Mouse (Mus musculus) testis, postnatal 10 days (tissue): ENCODE measurements at regions not wholly inside any gene's neighbourhood (a gene's known extent, or its start where the extent isn't known, plus 50 kb on each side); places are given as distances from the start of the nearest gene placed in this dataset.
A peak's percentile ranks its signal among the peaks of the same experiment; 100 is the strongest.

Experiments
- DNase-seq: peaks from one replicate; pipeline ENCODE4 v3.0.0; 2021; ENCODE audit warnings: low spot score

DNA sequence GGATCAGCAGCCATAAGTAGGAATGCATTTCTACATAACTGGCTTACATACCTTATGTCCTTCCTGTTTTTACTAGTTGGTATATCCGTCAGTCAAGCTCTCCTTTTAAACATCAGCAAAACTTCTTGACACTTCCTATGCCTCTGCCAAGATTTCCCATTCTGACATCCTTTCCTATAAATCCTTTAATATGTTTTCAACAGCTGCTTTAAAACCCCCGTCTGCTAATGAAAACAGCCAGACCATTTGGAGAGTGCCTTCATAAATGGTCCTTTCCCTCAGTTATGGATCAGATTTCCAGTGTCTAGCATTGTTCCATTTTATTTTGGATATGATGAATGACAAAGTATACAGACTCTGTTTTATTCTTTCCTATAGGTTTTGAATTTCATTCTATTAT, 270.7 kb upstream of the Rgmb start:
- DNase-seq: no peak

DNA sequence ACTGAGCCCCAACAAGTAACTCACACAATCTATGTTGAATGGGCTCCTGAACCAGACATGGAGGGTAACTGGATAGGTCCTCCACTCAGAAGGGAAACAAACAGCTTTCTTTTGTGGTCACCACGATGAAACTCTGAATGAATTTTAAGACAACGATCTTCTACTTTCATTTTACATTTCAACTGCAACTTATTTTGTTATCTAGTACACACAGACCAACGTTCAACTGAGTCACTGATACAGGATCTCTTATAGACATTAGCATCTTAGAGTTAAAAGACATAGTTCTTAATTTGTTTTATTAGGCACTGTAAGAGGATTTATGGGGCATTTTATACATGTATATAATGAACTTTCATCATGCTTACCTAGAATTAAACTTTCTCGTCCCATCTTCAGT, 262.1 kb upstream of the Rgmb start:
- no peak for DNase-seq

DNA sequence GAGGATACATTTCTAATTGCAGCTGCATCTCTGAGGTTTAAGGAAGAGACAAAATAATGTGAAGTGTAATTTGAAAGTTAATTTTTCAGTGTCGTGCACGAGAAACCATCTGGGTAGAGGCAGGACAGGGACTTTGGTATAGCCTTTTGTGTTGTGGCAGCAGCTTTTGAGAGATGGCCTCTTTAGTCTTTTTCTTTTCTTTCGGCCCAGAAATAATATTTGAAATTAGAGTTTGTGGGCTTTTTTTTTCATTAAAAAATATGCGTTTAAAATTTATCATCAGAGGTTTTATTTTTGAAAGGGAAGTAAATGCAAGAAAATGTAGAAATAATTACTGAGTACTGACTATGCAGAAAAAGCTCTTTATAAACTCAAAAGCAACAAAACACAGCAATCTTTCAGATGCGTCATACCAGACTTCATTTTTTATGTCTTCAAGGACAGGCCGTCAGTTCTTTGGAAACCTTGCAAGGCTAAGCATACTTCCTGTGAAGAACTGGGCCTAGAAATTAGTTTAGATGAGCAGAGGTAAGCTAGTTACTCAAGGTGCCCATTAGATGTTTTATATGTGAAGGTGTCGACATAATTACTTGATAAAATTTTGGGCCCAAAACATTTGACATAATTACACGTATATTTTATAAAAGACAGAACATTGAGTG, 258.9 kb upstream of the Rgmb start:
- no peak for DNase-seq

DNA sequence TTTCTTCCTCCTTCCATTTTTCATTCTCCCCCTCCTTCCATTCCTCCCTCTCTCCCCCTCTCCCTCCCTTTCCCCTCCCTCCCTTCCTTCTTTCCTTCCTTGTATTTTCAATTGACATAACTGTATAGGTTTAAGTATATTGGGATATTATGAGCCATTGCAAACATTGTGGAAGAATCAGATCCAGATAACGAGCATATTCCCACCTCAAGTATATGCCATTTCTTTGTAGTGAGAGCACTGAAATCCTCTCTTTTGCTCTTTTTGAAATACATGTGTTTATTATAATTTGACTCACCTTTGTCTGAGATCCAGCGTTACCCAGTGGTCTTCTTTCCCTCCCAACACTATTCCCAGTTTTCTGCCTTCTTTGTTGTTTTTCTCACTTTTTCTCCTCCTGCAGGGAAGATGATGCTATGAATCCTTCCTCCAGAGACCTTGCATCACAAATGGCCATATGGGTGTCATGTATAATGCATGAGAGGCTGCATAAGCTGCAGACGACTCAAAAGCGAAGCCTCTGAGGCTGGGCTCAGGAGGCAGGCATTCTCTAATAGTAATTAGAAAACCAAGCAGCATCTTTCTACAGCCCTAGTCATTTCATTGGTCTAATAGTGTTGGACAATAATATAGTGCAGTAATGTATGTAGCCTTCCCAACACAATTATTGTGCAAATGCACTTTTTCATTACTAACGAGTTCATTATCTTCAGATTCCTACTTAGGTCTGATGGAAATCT, 258.2 kb upstream of the Rgmb start:
- no peak for DNase-seq

DNA sequence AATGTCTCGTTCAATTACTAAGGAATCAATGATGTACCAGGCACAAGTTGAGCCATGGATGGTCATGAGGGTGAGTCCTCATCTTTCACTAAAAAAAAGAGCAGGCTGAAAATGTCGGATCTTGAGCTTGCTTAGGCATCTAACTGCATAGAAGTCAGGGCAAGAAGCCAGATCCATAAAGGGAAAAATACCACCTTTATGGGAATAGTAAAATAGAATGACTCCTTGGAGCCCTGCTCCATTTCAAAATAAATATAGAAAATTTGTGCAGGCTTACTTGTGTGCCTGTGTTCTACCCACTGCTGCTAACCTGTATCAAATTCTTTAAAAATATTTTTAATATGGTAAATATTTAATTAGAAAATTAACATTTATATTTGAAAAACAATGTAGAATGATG, 256.2 kb upstream of the Rgmb start:
- DNase-seq: no peak

DNA sequence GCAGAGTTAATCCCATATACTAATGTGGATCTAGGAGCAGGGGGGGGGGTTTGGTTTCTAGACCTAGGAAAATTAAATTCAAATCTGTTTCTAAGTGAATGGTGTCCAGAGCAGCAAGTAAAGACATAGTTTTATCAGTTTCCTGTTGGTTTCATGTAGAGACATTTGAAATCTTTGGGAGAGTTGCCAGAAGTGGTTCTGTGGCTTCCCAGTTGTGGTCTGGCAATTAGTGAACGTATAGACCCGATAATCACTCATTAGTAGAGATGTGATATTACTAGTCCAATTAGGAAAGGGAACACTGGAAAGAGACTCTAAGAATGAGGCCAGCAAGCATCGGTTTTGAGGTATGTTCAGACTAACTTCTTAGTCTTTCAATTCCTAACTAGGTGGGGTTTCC, 252.0 kb upstream of the Rgmb start:
- no peak for DNase-seq

DNA sequence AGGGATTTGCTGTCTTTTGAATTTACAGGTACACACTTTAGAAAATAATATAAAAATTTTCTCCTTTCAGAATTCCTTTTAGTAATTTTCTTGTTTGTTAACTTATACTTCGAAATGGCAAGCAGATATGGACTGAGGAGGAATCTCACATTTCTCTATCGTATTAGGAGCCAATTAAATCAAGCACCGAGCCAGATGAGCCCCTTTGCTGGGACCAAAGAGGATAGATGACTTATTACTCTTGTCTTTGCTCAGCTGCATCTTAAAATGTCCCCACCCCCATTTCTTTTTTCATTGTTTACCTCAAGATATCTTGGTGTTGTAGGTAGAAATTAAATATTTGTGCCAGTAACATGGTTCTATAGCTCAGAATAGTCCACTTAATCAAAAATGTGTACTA, 247.7 kb upstream of the Rgmb start:
- no peak for DNase-seq

DNA sequence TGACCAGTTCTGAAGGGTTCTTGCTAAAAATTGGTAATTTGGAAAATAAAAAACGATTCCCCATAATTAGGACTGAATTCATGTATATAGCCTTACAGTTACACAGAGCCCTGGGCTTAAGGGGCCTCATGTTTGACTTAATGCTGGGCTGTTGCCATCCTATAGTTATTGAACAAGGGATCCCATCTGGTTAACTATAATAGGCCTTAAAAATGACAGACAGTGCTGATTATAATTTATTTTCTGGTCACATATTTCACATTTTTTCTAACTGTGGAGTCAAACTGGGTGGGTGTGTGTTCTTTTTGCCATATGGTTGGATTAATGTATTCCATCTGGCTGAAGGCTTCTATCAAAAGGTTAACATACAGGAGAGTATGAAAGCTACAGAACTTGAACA, 238.5 kb upstream of the Rgmb start:
- no peak for DNase-seq

DNA sequence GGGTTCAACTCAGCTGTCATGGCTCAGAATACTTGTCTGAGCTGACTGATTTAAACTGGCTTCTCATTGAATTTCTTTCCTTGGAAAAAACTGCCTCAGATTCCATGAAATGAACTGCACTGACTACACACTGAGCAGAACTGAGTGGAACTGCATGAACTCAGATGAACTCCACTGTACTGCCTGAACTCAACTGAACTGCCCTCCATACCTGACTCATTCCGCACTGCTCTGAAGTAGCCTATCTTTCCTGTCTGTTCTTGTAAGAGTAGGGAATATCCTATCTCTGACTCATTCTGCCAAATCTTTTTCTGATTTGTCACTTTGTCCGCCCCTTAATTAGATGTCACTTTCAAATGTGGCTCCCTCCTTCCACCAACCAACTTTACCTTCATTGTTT, 237.0 kb upstream of the Rgmb start:
- DNase-seq: no peak

DNA sequence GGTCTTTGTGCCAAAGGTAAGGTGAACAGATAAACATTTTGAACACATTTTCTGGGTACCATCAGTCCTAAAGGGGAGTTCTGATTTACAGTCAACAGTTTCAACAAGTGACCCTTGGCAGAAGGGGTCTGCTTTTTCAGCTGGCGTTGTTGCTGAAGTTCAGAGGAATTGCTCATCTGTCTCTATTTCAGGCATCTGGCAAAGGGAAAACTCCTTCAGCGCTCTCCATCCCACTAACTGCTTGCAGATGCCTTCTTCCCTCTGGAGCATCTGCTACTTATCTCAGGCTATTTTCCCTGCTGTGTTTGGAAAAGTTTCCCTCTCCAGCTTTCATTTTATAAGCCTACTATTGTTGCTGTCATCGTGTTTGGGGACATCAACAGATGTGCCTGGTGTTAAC, 223.6 kb upstream of the Rgmb start:
- no peak for DNase-seq

DNA sequence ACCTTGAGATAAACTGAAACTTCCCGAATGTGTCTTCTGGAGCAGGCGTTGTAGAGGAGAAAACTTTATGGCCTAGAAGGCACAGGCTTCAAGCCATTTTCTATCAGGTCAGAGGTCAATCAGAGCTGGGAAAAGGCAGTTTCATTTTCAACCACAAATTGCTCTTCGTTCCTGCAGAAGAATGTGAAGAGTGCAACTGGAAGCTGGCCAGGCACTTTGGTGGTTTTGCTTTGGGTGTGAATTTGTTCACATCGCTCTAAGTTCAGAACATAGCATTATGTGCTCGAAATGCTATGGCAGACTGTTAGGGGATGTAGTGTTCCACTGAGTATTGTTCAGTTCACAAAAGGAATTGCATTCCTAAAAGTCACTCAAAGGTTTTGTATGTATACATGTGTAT, 220.9 kb upstream of the Rgmb start:
- DNase-seq: peak; percentile 64

DNA sequence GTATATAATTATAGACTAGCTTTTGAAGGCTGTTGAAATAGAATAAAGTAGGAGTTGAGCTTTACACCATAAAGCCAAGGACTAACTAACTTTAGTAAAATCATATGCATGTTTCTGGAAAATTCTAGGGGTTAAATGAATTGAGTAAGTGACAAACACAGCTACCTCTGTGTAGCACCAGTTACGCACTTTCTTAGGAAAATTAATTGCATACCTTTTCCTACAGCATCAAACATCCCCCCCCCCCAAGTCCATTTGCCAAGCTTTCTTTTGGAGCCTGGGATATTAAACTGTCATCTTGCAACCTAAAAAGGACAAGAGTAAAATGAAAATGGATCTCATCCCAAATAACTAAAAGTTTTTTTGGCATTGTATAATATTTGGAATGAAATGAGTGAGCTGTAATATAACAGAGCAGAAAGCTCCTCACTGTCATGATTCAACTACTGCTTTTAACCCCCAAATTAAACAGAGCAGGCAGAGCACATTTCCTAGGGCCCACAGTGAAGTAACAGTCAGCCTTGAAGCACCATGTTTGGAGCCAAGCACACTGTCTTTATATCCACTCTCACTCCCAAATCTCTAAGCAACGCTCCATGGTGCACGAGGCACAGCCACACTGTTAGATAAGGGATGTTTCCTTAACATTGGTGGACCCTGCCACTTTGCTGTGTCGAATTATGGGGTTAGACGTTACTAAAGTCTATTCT, 210.9 kb upstream of the Rgmb start:
- no peak for DNase-seq

DNA sequence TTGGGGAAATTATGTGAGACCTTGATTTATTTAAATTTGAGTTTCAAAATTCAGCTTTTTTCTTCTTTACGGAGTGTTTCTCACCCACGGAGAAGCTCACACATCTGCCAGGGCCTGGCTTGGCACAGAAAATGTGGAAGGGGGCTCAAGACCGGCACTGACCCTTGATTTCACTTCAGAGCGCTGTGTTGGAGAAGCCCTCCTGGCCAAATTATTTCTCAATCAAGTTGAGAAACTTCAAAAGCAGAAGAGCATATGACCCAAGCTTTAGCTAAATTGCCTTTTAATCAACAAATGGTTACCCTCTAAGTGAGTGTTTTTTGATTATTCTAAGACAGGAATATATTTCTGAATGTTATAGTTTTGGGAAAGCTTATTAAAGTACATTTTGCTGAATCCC, 197.2 kb upstream of the Rgmb start:
- no peak for DNase-seq

DNA sequence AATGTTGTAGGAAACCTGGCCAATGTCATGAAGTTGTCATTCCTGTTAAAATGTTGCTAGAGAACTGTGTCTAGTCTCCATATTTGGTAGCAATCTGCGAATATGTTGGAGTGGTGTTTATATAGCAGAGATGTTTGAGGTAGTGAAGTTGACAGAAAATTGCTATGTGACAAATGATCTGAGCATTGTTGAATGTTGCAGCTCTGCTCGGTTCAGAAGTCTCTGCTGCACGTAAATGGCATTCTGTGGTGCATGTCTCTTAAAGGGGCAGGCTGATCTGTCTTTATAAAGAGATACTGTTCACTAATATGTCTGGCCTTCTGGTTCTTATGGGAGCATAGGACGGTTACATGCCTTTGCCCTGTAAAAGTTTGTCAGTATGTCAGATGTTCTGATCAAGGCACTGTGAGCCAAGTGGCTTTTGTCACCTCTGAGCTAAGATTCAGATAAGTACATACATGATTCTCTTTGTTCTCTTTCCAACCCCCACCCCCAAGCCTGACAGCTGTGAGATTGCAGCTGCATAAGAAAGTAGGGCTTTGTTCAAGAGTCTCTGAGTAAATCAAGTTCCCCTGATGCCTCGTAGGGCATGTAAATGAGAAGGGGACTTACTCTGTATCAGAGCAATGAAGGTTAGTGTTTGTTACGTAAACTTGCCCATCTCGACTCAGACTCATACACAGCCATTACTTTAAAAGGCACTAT, 174.2 kb upstream of the Rgmb start:
- DNase-seq: no peak

DNA sequence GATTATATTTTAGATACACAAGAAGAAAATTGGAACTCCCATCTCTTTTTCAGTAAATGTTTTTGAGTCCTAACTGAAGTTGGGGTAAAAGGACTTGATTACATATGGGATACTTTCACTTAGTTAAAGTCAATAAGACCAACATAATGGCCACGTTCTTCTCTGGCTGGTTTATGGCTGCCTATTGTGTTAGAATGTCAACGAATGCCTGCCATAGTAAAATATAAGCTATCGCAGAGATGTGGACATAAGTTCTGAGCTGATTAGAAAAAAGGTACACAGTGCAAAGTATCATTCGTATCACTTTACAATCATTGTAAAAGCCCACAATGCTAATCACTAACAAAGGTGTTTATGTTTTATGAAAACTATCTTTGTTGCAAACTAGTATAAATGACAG, 173.2 kb upstream of the Rgmb start:
- DNase-seq: no peak

DNA sequence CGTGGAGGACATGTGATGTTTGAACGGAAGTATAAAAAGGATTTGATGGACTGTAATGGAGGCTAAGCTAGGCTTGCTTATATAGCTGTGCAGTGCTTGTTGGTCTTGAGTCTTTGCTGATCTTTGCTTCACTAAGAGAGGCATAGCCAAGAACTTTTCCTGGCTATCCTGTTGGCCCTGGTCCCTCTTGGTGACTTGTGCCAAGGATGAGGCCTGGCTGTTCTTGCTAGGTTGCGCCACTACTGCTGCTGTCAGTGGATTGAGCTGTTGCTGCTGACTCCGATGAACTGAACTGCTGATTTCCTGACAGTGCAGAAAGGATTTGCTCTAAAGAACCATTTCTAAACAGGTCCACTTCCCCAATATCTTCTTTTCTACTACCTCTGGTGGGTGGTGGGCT, 167.9 kb upstream of the Rgmb start:
- no peak for DNase-seq

DNA sequence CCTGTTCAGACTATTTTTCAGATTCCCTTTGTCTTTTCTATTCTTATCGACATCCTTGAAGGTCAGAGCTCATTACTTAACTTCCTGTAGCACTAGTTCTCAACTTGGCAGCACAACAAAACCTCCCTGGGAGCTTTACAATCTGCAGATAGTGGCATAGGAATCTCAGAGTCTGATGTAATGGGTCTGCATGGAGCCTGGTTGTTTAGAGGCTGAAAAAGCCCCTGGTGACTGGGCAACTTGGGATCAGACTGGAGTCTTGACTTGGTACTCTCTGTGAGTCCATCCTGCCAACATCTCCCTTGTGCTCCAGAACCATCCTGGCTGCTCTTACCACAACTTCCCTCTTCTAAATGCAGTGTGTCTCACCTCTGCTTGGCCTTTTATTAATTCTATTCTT, 166.4 kb upstream of the Rgmb start:
- DNase-seq: no peak

DNA sequence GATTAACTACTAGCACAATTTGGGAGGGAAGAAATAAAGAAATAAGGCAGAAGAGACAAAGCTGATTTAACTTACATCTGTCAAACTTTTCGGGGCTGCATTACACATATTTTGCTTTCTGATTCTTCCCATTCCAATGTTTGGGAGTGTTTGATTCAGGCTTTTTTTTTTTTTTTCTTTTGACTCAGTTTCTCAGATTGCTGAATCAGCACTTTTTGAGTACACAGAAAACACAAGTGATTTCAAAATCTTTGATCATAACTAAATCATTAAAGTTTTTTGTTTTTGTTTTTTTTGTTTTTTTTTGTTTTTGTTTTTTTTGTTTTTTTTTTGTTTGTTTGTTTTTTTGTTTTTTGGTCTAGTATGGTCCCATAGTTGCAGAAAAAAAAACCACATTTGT, 164.7 kb upstream of the Rgmb start:
- no peak for DNase-seq

DNA sequence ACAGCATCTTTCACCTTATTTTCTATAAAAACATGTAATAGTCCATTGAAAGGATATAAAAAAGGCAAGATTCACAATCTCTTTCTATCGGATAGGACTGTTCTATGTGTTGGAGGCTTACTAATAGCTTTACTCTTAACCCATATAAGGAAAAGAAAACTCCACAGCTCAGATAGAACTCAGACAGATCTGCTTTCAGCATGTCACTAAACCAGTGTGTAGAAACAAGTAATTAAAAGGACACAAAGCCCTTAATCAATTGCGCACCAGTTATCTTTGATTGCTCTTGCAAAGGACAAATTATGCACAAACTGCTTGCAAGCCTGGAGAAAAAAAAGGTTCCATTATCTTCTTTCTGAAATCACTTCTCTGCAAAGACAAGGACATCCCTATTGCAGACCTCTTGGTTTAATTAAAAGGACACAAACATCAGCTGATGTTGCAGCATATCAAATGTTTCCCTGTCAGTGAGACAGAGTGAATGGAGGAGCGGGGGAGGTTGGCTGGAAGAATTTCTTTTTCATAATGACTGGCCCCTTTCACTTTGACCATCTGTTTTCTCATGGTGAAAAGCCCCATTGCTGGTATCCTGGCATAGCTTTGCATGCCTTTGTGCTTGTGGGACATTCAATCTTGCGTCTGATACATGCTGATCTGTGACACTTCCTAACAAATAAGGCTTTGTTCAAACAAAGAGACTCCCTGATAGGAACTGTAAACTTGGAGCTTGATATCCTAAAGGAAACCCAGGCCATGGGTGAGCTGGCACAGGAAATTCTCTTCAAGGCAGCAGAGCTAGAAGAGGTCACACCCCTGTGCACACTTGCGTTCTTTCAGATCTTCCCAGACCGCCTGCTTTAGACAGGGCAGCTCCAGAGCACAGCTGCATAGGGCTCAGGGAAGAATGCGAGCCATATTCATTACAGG, 162.8 kb upstream of the Rgmb start:
- peak; percentile 45 for DNase-seq

DNA sequence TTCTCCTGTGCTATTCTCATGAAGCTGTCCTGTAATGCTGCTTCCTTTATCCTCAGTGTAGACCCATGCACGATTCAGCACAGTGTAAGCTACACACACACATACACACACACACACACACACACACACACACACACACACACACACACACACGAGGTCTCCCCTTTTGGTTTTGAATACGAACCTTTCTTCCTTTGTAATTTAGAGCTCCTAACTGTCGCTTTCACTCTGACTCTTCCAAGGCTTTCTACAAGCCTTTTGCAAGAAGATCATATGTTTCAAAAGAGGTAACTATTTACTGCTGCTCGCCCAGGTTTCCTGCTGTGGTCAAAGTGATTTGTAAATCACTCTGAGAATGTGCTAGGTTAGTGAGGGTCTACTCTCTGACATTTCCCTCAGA, 161.1 kb upstream of the Rgmb start:
- DNase-seq: no peak

DNA sequence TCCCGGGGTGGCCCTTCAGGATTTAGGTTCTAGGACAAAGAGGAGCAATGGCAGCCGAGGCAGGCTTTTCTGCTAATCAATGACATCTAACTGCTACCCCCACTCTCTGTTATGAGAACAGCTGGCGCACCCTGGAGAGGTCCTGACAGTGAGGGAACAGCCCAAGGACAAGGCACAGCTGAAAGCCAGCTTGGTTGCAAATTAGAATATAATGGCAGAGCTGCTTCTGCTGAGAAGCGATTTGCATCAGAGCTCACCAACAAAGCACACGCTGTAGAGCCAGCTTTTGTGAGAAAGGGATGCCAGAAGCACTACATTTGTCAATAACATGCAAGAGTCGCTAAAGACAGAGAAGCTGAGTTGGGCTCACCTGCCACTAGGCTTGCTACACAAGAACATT, 159.5 kb upstream of the Rgmb start:
- no peak for DNase-seq

DNA sequence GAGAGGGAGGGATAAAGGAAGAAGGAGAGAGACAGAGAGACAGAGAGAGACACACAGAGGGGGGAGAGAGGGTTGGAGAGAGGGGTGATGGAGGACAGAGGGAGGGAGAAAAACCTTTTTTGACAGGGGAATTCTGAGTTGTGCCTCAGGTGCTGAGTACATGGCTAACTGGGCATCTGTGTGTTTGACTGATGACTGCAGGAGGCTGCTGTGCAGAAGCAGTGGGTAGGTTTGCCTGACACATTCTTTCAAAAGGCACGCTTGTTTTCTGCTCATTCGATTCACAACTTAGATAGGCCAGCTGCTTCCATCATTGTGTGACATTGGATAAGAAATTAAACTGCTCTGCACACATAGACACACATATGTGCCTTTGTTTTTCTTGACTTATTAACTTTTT, 150.7 kb upstream of the Rgmb start:
- no peak for DNase-seq
